Mouse (Mus musculus) G1E (cell line): ENCODE measurements at regions not wholly inside any gene's neighbourhood (a gene's known extent, or its start where the extent isn't known, plus 50 kb on each side); places are given as distances from the start of the nearest gene placed in this dataset.

Experiments
- CTCF ChIP-seq: IDR thresholded peaks from 2 replicates; pipeline ENCODE4 v1.5.1; 2012; ENCODE audit warnings: low read depth, low read length, inconsistent platforms, mixed read lengths
- GATA1 ChIP-seq: IDR thresholded peaks from 2 replicates; pipeline ENCODE4 v1.6.1; 2012; ENCODE audit warnings: borderline replicate concordance, low read length, inconsistent platforms, mixed read lengths

DNA sequence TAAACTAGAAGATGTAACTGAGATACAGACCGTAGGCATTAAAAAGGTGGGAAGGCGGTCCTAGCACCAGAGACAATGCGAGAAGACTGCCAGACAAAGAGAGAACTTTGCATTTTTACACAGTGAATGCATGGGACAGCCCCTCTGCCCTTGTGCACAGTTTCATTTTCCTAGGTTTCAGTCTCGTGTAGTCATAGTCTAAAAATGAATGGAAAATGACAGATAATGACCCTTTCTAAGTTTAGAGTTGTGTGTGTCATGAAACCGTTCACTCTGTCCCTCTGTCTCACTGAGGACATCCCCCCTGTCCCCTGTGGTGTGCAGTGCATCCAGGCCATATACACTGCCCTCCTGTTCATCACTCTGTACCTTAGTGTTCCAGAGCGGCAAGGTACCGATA, 64.6 kb upstream of the Rap1b start:
- TF ChIP-seq CTCF (no peak), GATA1 (no peak)
